Mouse (Mus musculus) natural killer cell, adult 2 months (primary cell): Measurements from ENCODE around the gene Dnm2.
A peak's percentile ranks its signal among the peaks of the same experiment; 100 is the strongest.

Experiments
- DNase-seq, 2 experiments: peaks; one replicate each; pipeline ENCODE4 v3.0.0; 2022; ENCODE audit warnings: low spot score in 2 of 2

The Dnm2 gene

GRCm38 (mm10) chr9:21424631-21425555 lies at the start of gene Dnm2:
Gene Dnm2, plus strand, starts transcription at chr9:21424908.
- DNase-seq, result peak; percentile 99 to 100

GRCm38 (mm10) chr9:21379195-21379594 lies 45.5 kb upstream of the Dnm2 start:
- no peak for DNase-seq

DNA sequence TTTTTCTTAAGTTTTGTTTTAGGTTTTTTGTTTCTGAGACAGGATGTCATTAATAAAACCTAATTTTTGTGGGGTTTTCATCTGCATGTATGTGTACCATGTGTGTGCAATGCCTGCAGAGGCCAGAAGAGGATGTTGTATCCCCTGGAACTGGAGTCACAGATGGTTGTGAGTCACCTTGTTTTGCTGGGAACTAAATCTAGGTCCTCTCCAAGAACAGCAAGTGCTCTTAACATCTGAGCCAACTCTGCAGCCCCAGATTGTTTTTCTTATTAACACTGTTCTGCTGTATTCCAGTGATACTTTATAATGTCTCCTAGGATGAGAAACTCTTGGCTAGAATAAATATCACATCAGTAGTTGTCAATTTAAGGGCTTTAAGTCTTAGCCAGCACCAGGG lies 43.8 kb upstream of the Dnm2 start:
- no peak for DNase-seq

- no peak for DNase-seq
Observed at GRCm38 (mm10) chr9:21383966-21384365, 40.7 kb upstream of the Dnm2 start.

- DNase-seq, result no peak
Observed at GRCm38 (mm10) chr9:21392646-21393175, 32.0 kb upstream of the Dnm2 start.

DNA sequence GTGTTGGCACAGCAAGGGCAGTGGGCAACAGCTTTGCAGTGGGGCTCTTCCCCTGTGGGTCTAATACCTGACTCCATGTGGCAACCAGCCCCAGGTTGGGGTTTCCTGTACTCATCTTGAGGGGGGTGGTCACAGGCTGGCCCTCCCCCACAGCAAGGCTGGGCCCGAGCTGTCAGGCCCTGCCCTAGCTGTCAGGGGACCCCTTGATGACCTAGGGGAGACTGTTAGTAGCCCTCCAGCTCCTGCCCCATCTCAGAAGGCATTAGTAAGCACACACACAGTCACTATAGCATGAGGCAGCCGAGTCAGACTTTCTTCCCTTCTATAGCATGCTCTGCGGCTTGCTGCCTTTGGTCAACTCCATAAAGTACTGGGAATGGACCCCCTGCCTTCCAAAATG lies 29.0 kb upstream of the Dnm2 start:
- no peak for DNase-seq

GRCm38 (mm10) chr9:21397170-21397569 lies 27.5 kb upstream of the Dnm2 start:
- DNase-seq, result no peak

GRCm38 (mm10) chr9:21401042-21401441 lies 23.7 kb upstream of the Dnm2 start:
- no peak for DNase-seq

GRCm38 (mm10) chr9:21402764-21403253 lies 21.9 kb upstream of the Dnm2 start:
- no peak for DNase-seq

GRCm38 (mm10) chr9:21403745-21404144 lies 21.0 kb upstream of the Dnm2 start:
- DNase-seq, result no peak

- no peak for DNase-seq
Observed at GRCm38 (mm10) chr9:21405525-21405924, 19.2 kb upstream of the Dnm2 start.

DNA sequence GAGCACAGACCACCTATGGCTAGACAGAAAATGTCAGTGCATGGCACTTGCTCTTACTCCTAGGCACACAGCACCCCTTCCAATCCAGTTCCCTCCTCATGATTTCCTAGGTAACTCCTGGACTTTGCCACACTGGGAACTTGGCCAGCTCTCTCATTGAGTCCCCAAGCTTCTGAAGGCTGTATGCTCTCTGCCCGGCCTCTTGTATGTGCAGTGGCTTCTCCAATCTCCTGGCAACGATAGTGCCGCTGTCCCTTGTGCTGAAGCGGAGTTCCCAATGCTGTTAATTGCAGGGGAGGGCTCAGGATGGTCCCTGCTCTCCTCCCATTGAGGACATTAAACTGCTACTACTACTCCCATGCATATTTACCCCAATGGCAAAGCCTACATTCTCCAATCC lies 16.8 kb upstream of the Dnm2 start:
- DNase-seq, result no peak

GRCm38 (mm10) chr9:21408624-21409023 lies 16.1 kb upstream of the Dnm2 start:
- no peak for DNase-seq

DNA sequence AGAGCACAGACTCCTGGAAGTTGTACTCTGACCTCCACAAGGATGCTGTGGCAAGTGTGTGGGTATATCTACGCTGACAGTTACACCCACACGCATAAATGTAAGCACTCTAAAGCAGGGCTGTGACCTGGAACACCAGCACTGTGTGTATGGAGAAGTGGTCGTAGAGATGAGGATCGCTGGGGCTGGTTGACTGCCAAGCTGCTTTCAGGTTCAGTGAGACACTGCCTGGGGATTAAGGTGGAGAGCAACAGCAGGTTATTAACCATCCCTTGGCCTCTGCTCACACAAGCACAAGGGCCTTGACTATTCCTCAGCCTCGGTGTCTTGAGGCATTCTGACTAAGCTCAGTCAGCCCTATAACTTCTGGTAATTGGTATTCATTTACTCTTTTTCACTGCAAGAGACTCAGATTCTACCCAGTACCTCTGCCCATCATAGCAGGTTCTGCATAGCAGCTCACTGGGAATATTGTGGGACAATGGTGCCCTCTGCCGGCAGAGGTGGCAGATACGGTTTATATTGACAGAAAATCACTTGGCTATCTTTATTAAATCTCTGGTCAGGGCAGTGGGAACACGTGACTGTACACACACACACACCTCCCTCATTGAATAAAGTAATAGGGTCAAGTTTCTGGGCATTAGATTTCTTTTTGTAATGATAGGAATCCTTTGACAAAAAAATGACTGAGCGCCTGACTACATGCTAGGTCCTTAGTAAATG lies 15.0 kb upstream of the Dnm2 start:
- DNase-seq, result peak; percentile 82 to 87

GRCm38 (mm10) chr9:21411669-21412550 lies 12.8 kb upstream of the Dnm2 start, which contains the start of gene Qtrt1:
Gene Qtrt1, plus strand, starts transcription at chr9:21411837.
- DNase-seq, result peak; percentile 84 to 85

DNA sequence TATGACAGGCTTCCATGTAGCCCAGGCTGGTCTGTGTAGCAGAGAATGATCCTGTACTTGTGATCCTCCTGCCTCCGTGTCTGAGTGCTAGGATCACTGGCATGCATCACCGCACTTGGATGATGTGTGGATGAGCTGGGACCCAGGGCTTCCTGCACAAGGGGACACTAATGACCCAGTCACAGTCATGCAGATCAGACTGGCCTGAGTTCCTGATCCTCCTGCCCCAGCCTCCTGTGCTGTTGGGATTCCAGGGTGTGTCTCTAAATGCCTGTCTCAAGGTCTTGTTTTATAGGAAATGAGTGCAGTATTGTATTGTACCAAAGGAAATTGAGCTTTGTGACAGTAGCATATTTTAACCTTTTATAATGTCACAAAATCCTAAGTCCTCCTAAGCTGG lies 6.8 kb upstream of the Dnm2 start:
- DNase-seq, result no peak

DNA sequence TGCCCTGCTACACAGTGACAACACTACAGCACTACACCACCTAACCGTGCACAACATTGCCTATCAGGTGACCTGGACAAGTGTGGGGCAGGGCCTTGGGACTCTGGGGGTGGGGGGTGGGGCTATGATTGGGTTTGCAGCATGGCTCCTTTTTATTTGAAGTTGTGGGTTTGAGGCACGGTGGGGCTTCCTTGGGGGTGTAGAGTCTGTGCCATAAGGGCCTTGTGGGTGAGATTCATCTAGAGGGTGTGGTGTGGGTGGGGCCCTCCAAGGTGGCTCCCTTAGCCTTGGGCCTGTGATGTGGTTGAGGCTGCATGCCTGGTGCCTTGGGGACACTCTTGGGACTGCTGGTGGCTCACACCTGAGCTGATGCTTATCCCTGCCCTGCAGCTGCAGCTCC lies 5.1 kb upstream of the Dnm2 start:
- DNase-seq, result no peak

DNA sequence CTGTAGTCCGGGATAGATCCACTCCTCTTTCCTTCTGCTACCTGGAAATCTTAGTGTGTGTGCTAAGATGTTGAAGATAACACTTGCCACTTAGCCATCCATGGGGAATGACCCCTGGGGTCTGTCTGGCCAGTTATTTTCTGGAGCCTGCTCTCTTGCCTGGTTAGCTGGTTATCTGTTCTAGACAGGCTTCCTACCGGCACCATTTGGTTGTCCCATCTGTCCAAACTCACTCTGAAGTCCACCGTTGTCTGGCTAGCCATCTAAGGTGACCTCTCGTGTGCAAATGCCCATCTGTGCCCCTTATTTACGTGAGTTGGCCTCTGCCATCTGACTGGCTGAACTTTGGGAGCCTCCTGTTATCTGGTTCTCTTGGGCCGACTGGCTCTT lies 843 bp downstream of the Dnm2 start:
- no peak for DNase-seq

- no peak for DNase-seq
Observed at GRCm38 (mm10) chr9:21426013-21426412, 1.3 kb downstream of the Dnm2 start.

DNA sequence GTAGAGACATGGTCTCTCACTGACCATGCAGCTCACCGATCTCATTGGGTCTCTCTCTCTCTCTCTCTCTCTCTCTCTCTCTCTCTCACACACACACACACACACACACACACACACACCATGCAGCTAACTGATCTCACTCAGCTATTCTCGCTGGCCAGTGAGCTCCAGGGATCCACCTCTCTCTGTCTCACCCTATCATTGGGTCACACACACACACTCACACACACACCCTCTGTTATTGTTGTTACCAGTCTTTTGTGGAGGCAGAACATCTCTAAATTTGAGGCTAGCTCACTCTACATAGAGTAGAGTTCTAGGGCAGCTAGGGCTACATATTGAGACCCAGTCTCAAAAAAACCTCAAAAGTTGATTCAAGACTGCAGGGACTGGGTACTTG lies 1.8 kb downstream of the Dnm2 start:
- DNase-seq, result no peak

- no peak for DNase-seq
Observed at GRCm38 (mm10) chr9:21427773-21428172, 3.1 kb downstream of the Dnm2 start.
